Mouse (Mus musculus): Measurements from ENCODE around the gene Cckar.

GRCm38 (mm10) chr5:53663665-53664064 is 43.8 kb downstream of the Cckar start:
- TF ChIP-seq CTCF (IDR thresholded peaks at IDR 0.05) (no peak), EP300 (IDR thresholded peaks at IDR 0.05) (no peak)

Measured in lung, postnatal 0 days (tissue).